Mouse (Mus musculus) forebrain, postnatal 0 days (tissue): ENCODE results near the gene Treml4. TPM values are rescaled to one million over a fixed set of nuclear protein-coding genes. Genes with fewer than 3 reads are reported as not detected.
"Not testable (repeated sequence)": the region's sequence is repeated elsewhere in the genome, so short reads cannot be mapped to it uniquely, and the experiment has no call there.

Experiments used
- ATAC-seq: fragments of 200-750 bp; cut with Nextera tagmentation; 2 replicates; pipeline ENCODE4 v1.8.0; 2017; ENCODE audit warnings: mild to moderate bottlenecking, moderate library complexity
- DNase-seq: peaks from one replicate; pipeline ENCODE4 v3.0.0-alpha.2; 2015
- H3K27ac ChIP-seq: fragments of 300-500 bp; sonication (generic); 2 replicates; pipeline ENCODE4 v1.5.1; 2014; ENCODE audit warnings: low read depth, mild to moderate bottlenecking, antibody characterized with exemption, low read length, moderate library complexity, mixed read lengths
- H3K27me3 ChIP-seq: fragments of 300-500 bp; sonication (generic); 2 replicates; pipeline ENCODE4 v1.6.1; 2014; ENCODE audit warnings: mild to moderate bottlenecking, low read length, mixed read lengths; ENCODE audit not compliant: insufficient read depth
- H3K36me3 ChIP-seq: fragments of 300-500 bp; sonication (generic); 2 replicates; pipeline ENCODE4 v1.6.1; 2014; ENCODE audit warnings: mild to moderate bottlenecking, moderate library complexity; ENCODE audit not compliant: insufficient read depth
- H3K4me1 ChIP-seq: fragments of 300-500 bp; sonication (generic); 2 replicates; pipeline ENCODE4 v1.6.1; 2014; ENCODE audit warnings: antibody characterized with exemption; ENCODE audit not compliant: insufficient read depth
- H3K4me2 ChIP-seq: fragments of 300-500 bp; sonication (generic); 2 replicates; pipeline ENCODE4 v1.6.1; 2014; ENCODE audit warnings: low read depth, mild to moderate bottlenecking, moderate library complexity
- H3K4me3 ChIP-seq: fragments of 300-500 bp; sonication (generic); 2 replicates; pipeline ENCODE4 v1.5.1; 2014; ENCODE audit warnings: low read depth, low read length, mixed read lengths
- H3K9ac ChIP-seq: fragments of 300-500 bp; sonication (generic); 2 replicates; pipeline ENCODE4 v1.6.1; 2014; ENCODE audit warnings: mild to moderate bottlenecking
- H3K9me3 ChIP-seq: fragments of 300-500 bp; sonication (generic); 2 replicates; pipeline ENCODE4 v1.6.1; 2016; ENCODE audit warnings: low read length
- CTCF ChIP-seq: sonication (generic); IDR thresholded peaks from 2 replicates; pipeline ENCODE4 v1.5.1; 2016; ENCODE audit warnings: antibody characterized with exemption, control low read depth, low read depth
- WGBS: fragments of 180-500 bp; shearing (Covaris S2); extraction: QIAGEN DNeasy Blood & Tissue Kit; methylation state at CpG from one replicate; pipeline ENCODE4 v1.1.7; 2014; 5-methylcytosine and 5-hydroxymethylcytosine counted together
- polyA plus RNA-seq: library from polyadenylated mRNA; unstranded; fragments of >200 nt; fragmentation: Nextera tagmentation; extraction: Ambion mirVana; gene quantifications from 2 replicates; pipeline ENCODE4 v1.2.1, GENCODE M21; 2015
- total RNA-seq: library from RNA; depleted of rRNA; stranded (reverse); fragments of >200 nt; gene quantifications from 2 replicates; pipeline ENCODE4 v1.2.3, GENCODE M21; 2014; rRNA removed

Gene Treml4
- total and polyA plus RNA-seq, 2 experiments from 2014 or later: not detected

GRCm38 (mm10) chr17:48301792-48302191 is 37.7 kb downstream of the Treml4 start:
- H3K4me1 ChIP-seq: no peaks in the 10 kb centered on the region
- H3K36me3 ChIP-seq: no peaks in the 10 kb centered on the region
- no peak overlapping the region for H3K4me2 ChIP-seq
- H3K4me3 ChIP-seq: no peak overlapping the region
- 92% methylated on average over 5 of the region's 5 CpGs for WGBS
- ATAC-seq (no peak), DNase-seq (no peak)
- H3K27me3 ChIP-seq: no peaks in the 10 kb centered on the region
- no peak for TF ChIP-seq CTCF
- H3K9ac ChIP-seq: no peak overlapping the region
- no peaks in the 10 kb centered on the region for H3K9me3 ChIP-seq
- H3K27ac ChIP-seq: no peak overlapping the region

- WGBS: 80% methylated on average over 2 of the region's 2 CpGs
- no peak overlapping the region for H3K9ac ChIP-seq
- H3K4me2 ChIP-seq: no peak overlapping the region
- no peak overlapping the region for H3K4me3 ChIP-seq
- ATAC-seq (no peak), DNase-seq (no peak)
- no peak for TF ChIP-seq CTCF
- no peaks in the 10 kb centered on the region for H3K27me3 ChIP-seq
- H3K36me3 ChIP-seq: no peaks in the 10 kb centered on the region
- no peaks in the 10 kb centered on the region for H3K4me1 ChIP-seq
- H3K9me3 ChIP-seq: no peaks in the 10 kb centered on the region
- H3K27ac ChIP-seq: no peak overlapping the region
Observed at GRCm38 (mm10) chr17:48312124-48312523, 48.0 kb downstream of the Treml4 start.

- H3K9ac ChIP-seq, DNase-seq, H3K36me3 ChIP-seq, H3K4me2 ChIP-seq, H3K4me3 ChIP-seq, H3K27me3 ChIP-seq, ATAC-seq, H3K27ac ChIP-seq, H3K4me1 ChIP-seq, H3K9me3 ChIP-seq: not testable (repeated sequence)
- 87% methylated on average over 3 of the region's 3 CpGs for whole genome bisulfite sequencing
Observed at GRCm38 (mm10) chr17:48315905-48316579, 51.9 kb downstream of the Treml4 start, which contains the start of gene B430306N03Rik. Gene B430306N03Rik, plus strand, starts transcription at chr17:48316141.

- no peak for DNase-seq
- TF ChIP-seq CTCF: no peak
- Histone ChIP-seq H3K36me3 (no peaks in the 10 kb centered on the region), H3K4me3 (no peak overlapping the region), H3K4me1 (no peaks in the 10 kb centered on the region), H3K9me3 (no peaks in the 10 kb centered on the region), H3K9ac (no peak overlapping the region), H3K27ac (no peak overlapping the region), H3K27me3 (no peaks in the 10 kb centered on the region), H3K4me2 (no peak overlapping the region)
- ATAC-seq: no peak
- WGBS: 97% methylated on average over 1 of the region's 1 CpGs
Observed at GRCm38 (mm10) chr17:48318686-48319085, 54.6 kb downstream of the Treml4 start.

GRCm38 (mm10) chr17:48321279-48321678 is 57.2 kb downstream of the Treml4 start:
- TF ChIP-seq CTCF: no peak
- Histone ChIP-seq H3K9me3 (no peaks in the 10 kb centered on the region), H3K27me3 (no peaks in the 10 kb centered on the region), H3K4me2 (no peak overlapping the region), H3K27ac (no peak overlapping the region), H3K9ac (no peak overlapping the region), H3K36me3 (no peaks in the 10 kb centered on the region), H3K4me1 (0 out of 2 replicates have a peak, but pooled peaks cover 1% of the 10 kb centered on the region), H3K4me3 (no peak overlapping the region)
- 86% methylated on average over 2 of the region's 2 CpGs for WGBS
- ATAC-seq (no peak), DNase-seq (no peak)

GRCm38 (mm10) chr17:48323236-48323635 is 59.1 kb downstream of the Treml4 start:
- Histone ChIP-seq H3K27ac (no peak overlapping the region), H3K9ac (no peak overlapping the region), H3K9me3 (no peaks in the 10 kb centered on the region), H3K36me3 (no peaks in the 10 kb centered on the region), H3K4me2 (no peak overlapping the region), H3K4me1 (0 out of 2 replicates have a peak, but pooled peaks cover 4% of the 10 kb centered on the region), H3K27me3 (no peaks in the 10 kb centered on the region), H3K4me3 (no peak overlapping the region)
- 57% methylated on average over 3 of the region's 3 CpGs for WGBS
- no peak for ATAC-seq
- TF ChIP-seq CTCF: no peak
- DNase-seq: no peak

- Histone ChIP-seq H3K9me3 (no peaks in the 10 kb centered on the region), H3K27me3 (no peaks in the 10 kb centered on the region), H3K4me3 (no peak overlapping the region), H3K4me1 (0 out of 2 replicates have a peak, but pooled peaks cover 4% of the 10 kb centered on the region), H3K36me3 (no peaks in the 10 kb centered on the region), H3K27ac (no peak overlapping the region), H3K4me2 (no peak overlapping the region), H3K9ac (no peak overlapping the region)
- ATAC-seq (no peak), DNase-seq (no peak)
- WGBS: 92% methylated on average over 5 of the region's 5 CpGs
- TF ChIP-seq CTCF: no peak
Observed at GRCm38 (mm10) chr17:48324258-48324657, 60.2 kb downstream of the Treml4 start.

Other genes with a start within 250 kb of the Treml4 start
- gene 1700122O11Rik, start 226.0 kb upstream of the Treml4 start, total RNA-seq: not detected in 2 replicates
- gene 1700122O11Rik, start 226.0 kb upstream of the Treml4 start, polyA plus RNA-seq: not detected in 2 replicates
- not detected in 2 replicates for gene 1700067P10Rik, start 175.0 kb upstream of the Treml4 start, total RNA-seq
- not detected in 2 replicates for gene 1700067P10Rik, start 175.0 kb upstream of the Treml4 start, polyA plus RNA-seq
- gene 9830107B12Rik, start 118.0 kb upstream of the Treml4 start, total RNA-seq: not detected in 2 replicates
- gene 9830107B12Rik, start 118.0 kb upstream of the Treml4 start, polyA plus RNA-seq: not detected in 2 replicates
- gene A530064D06Rik, start 97.0 kb upstream of the Treml4 start, total RNA-seq: not detected in 2 replicates
- not detected in 2 replicates for gene A530064D06Rik, start 97.0 kb upstream of the Treml4 start, polyA plus RNA-seq
- gene Trem1, start 31.5 kb upstream of the Treml4 start, total RNA-seq: 0.24 TPM in 1 of 2 replicates, not detected in the other
- 0.08 and 0.09 TPM in 2 replicates for gene Trem1, start 31.5 kb upstream of the Treml4 start, polyA plus RNA-seq
- not detected in 2 replicates for gene Trem3, start 16.5 kb upstream of the Treml4 start, total RNA-seq
- gene Trem3, start 16.5 kb upstream of the Treml4 start, polyA plus RNA-seq: not detected in 2 replicates
- 0.23 and 0.43 TPM in 2 replicates for gene Treml2, start 35.2 kb downstream of the Treml4 start, total RNA-seq
- 0.07 TPM in 1 of 2 replicates, not detected in the other for gene Treml2, start 35.2 kb downstream of the Treml4 start, polyA plus RNA-seq
- 0.08 and 0.19 TPM in 2 replicates for gene B430306N03Rik, start 51.8 kb downstream of the Treml4 start, total RNA-seq
- 0.21 TPM in 1 of 2 replicates, not detected in the other for gene B430306N03Rik, start 51.8 kb downstream of the Treml4 start, polyA plus RNA-seq
- gene Trem2, start 82.1 kb downstream of the Treml4 start, total RNA-seq: 5.4 and 9.8 TPM in 2 replicates
- gene Trem2, start 82.1 kb downstream of the Treml4 start, polyA plus RNA-seq: 8.0 and 9.3 TPM in 2 replicates
- 0.23 TPM in 1 of 2 replicates, not detected in the other for gene Treml1, start 95.6 kb downstream of the Treml4 start, total RNA-seq
- 0.11 TPM in 1 of 2 replicates, not detected in the other for gene Treml1, start 95.6 kb downstream of the Treml4 start, polyA plus RNA-seq
- 25.2 and 35.0 TPM in 2 replicates for gene Nfya, start 145.6 kb downstream of the Treml4 start, total RNA-seq
- 6.3 and 6.6 TPM in 2 replicates for gene Nfya, start 145.6 kb downstream of the Treml4 start, polyA plus RNA-seq
- 18.7 and 21.0 TPM in 2 replicates for gene Oard1, start 145.7 kb downstream of the Treml4 start, total RNA-seq
- gene Oard1, start 145.7 kb downstream of the Treml4 start, polyA plus RNA-seq: 36.0 and 40.0 TPM in 2 replicates
- 0.43 and 1.1 TPM in 2 replicates for gene Apobec2, start 168.6 kb downstream of the Treml4 start, total RNA-seq
- gene Apobec2, start 168.6 kb downstream of the Treml4 start, polyA plus RNA-seq: 0.23 and 0.50 TPM in 2 replicates
- 0.31 TPM in 1 of 2 replicates, not detected in the other for gene Tspo2, start 187.2 kb downstream of the Treml4 start, total RNA-seq
- gene Tspo2, start 187.2 kb downstream of the Treml4 start, polyA plus RNA-seq: 0.47 and 0.82 TPM in 2 replicates
- not detected in 2 replicates for gene Unc5cl, start 190.6 kb downstream of the Treml4 start, total RNA-seq
- 0.14 and 0.56 TPM in 2 replicates for gene Unc5cl, start 190.6 kb downstream of the Treml4 start, polyA plus RNA-seq